Mouse (Mus musculus) frontal cortex, postnatal 25 days (tissue): ENCODE results near the gene Tbata.

ENCODE experiments used
- DNase-seq, 2 experiments: peaks; one replicate each; pipeline ENCODE4 v3.0.0; 2022; ENCODE audit warnings: low spot score in 2 of 2

Tbata gene

GRCm38 (mm10) chr10:61171654-61172053, at the start of gene Tbata:
Tbata (plus strand) TSS chr10:61171954.
- no peak for DNase-seq

DNA sequence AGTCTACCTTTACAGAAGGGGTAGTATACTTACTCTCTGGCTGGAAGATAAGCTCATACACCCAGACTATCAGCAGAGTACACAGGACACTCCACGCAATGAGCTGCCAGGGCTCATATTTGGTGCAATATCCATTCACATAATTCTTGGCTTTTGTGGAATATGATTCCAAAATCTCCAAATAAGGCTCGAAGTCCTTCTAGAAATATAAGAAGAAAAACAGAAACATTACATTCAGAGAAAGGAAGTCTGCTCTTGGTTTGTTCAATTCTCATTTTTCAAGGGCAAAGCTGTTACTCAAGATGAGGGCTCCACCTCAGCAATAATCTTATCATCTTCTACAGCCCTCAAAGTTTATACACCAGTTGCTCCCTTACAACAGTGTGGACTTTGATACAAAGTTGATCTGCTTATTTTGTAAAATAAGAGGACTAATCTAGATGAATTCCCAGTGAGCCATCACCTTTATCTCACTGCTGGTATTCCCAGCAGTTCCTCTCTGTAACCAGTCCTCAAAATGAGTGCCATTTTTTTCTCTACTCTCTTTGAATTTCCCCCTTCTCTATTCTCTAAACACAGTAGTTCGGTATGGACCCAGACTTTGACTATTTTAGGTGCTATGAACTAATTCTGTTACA, 48.4 kb upstream of the Tbata start:
- DNase-seq = no peak

GRCm38 (mm10) chr10:61124462-61124861, 47.3 kb upstream of the Tbata start:
- DNase-seq = no peak

DNA sequence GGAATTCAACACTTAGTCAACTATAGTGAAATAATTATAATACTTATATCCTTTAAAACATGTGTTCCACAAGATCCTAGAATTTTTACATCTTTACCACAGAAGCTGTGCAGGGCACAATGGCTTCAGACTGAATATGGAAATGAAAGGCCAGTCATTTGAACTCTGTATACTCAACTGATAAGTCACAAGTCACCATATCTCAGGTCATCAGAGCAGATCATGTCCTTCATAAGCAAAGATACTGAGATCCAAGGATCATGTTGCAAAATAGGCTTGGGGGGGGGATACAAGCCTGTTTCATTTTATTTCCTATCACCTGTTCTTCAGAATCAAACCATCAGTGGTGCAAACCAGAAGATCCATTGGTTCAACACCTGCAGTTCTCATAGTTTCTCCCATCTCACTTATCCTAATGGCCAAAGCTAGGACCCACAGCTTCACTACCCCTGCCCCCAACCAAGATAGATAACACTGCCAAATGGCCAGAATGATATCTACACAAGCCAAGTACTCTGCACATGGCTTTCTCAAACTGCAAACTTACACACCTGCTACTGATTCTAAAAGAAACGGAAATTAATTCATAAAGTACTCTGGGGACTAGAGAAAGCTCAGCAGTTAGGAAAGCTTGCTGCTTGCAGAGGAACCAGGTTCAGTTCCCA, 42.9 kb upstream of the Tbata start:
- DNase-seq = no peak

DNA sequence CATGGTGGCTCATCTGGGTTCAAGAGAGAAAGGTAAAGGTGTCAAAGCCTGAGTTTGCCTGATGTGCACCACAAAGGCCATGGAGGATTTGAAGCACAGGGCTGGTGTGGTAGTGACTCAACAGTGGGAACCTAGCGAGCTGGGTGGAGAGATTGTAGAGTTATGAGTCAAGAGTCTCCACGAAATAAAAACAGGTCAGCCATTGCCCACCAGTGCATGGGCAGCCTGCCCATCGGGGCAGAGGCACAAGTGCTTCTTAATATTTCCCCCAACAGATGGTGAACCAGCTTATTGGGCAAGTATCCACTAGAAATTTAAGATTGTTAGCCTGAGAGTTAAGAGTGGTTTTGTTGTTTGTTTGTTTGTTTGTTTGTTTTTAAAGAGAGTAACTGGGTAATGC, 40.8 kb upstream of the Tbata start:
- DNase-seq = no peak

DNA sequence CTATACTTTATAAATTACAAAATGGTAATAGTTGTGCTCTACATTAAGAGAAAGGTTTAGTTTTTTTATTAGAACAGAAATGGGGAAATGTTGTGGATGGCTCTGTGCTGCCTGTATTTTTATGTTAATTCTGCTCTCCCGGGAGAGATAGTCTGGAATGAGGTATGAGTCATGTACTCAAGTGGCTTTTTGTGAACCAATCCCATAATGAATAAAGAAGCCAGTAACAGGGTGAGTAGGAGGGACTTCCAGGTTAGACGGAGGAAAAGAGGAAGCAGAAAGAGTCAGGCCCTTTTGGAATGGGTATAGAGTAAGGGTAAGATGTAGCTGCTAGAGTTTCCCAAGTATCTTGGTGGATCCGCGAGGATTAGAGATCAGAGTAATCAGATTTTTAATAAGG, 37.7 kb upstream of the Tbata start:
- DNase-seq = no peak

GRCm38 (mm10) chr10:61135226-61135839, 36.4 kb upstream of the Tbata start:
- DNase-seq = no peak

DNA sequence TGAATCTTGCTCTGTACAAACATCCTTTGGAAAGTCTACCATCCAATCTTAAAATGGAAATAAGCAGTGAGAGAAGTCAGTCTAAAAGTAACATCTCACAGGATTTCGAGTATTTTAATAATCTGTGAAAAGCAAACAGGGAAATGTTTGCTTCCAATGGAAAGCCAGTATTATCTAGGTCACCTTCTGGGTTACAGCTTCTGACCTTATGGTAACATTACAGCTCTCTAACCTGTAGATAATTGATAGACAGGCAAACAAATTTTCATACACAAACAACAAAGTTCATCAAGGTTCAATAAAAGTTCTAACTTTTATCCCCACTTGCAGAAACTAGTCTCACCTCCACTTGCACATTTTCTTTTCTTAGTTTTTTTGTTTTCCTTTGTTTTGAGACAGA, 34.2 kb upstream of the Tbata start:
- DNase-seq = no peak

- DNase-seq = no peak
Measured at GRCm38 (mm10) chr10:61143343-61143742, 28.4 kb upstream of the Tbata start.

- DNase-seq = no peak
Measured at GRCm38 (mm10) chr10:61145766-61146118, 26.0 kb upstream of the Tbata start.

- DNase-seq = peak; percentile 10 to 27
Measured at GRCm38 (mm10) chr10:61146119-61146806, 25.5 kb upstream of the Tbata start.

- DNase-seq = no peak
Measured at GRCm38 (mm10) chr10:61146807-61147156, 25.0 kb upstream of the Tbata start.

GRCm38 (mm10) chr10:61147157-61148040, 24.4 kb upstream of the Tbata start, which contains the start of gene Sgpl1:
Sgpl1 (minus strand) TSS chr10:61147703.
- DNase-seq = peak; percentile 72 to 74

- DNase-seq = no peak
Measured at GRCm38 (mm10) chr10:61149476-61149875, 22.3 kb upstream of the Tbata start.

DNA sequence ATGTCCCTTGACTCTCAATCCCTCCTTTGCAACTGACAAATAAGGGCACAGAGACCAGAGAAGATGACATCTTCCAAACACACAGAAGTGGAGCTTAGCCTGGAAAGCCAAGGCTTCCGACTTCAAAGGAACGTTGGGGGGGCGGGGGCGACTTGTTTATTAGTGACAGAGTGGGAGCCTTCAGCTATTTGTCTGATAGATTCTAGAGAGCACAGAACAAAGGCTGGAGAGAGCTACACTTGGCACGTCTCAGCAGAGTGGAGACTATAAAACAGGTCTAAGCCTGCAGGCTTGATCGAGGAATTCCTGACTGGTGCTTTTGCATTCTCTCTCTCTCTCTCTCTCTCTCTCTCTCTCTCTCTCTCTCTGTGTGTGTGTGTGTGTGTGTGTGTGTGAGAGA, 21.1 kb upstream of the Tbata start:
- DNase-seq = no peak

DNA sequence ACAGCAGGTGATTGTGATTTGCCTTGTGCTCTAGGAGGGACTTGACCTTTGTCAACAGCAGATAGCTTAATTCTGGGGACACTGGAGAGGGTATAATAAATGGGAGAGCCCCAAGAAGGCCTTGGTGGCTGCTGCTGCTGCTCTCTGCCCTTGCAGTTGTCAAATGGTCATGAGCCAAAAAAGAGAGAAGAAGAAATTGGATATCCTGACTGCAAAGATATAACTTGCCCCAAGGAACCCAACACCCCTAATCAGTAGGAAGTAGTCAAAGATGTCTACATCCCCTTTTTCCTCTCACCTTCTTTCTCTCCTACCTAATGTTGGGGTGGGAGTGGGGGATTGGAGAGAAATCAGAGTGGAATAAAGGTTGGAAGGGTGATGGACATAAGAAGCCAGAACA, 19.6 kb upstream of the Tbata start:
- DNase-seq = no peak

- DNase-seq = no peak
Measured at GRCm38 (mm10) chr10:61155611-61156010, 16.1 kb upstream of the Tbata start.

DNA sequence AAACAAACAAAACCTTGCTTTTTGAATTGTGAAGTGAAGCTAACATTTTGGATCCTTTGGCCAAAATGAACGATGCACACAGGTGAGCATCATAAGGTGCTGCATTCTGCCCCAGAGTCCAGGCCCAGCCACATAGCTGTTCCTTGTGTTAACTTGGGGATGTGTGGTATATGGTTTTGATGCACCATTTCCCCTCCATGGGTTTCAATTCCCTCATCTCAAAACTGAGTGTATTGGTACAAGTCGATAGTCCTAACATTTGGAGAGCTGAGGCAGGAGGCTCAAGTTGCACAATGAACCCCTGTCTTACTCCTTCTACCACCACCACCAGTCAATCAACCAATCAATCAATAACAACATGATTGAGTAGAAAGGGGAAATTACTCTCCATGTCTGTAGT, 15.3 kb upstream of the Tbata start:
- no peak for DNase-seq

- no peak for DNase-seq
Measured at GRCm38 (mm10) chr10:61158594-61158993, 13.2 kb upstream of the Tbata start.

- DNase-seq = no peak
Measured at GRCm38 (mm10) chr10:61160089-61160488, 11.7 kb upstream of the Tbata start.

DNA sequence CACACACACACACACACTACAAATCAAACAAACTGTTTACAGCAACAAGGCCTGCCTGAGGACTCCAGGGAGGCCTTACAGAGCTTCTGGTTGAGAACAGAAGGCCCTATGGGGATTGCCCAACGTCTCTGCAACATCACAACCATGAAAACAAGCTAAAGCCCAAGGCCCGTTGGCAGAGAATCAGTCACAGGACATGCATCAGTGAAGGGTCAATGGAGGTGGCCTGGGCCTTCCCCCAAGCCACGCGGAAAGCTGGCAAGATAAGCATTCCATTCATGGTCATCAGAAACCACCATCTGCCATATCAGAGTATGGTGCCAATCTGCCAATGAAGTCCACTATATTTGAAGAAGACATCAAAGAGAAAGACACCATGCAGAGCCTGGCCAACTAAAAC, 11.1 kb upstream of the Tbata start:
- no peak for DNase-seq

GRCm38 (mm10) chr10:61162366-61162765, 9.4 kb upstream of the Tbata start:
- no peak for DNase-seq
